11 mouse cellular contexts compared by ENCODE assay signal in the genomic region with DNA sequence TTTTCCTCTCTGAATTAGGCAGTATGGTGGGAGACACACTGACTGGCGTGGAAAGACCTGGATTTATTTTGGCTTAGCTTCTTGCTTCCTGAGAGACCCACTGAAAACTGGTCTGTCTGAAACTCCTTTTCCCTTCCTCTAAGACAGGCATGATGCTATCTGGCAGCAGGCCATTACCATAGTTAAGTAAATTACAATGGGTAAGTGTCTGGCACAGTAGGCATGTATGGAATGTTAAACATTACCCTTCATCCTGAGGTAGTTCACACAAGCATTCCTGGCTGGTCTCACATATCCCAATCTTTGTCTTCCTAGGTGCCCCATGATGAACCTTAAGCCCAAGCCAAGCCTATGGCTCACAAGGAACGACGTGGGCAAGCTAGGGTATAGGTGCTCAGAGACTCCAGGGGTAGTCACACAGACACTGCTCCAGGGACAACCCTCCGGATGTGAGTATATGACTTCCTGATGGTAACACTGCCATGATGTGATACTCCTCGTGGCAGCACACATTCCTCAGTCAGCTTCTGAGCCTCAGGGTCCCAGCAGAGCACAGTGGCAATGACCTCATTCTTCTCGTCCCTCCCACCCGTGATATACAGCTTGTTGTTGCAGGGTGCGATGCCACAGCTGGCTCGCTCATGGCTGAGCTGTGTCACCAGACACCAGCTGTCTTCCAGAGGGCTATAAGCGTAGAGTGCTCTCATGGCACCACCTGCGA. TPM values are rescaled to one million over a fixed set of nuclear protein-coding genes. Genes with fewer than 3 reads are reported as not detected.
A peak's percentile ranks its signal among the peaks of the same experiment; 100 is the strongest.
DNase-seq lines count a peak whose midpoint lies in the region; ATAC-seq lines count a peak whose summit lies in the region.
"Had no signal": no experiment of that assay in that cellular context is flagged by ENCODE, and none has a peak within 500 bp of the region (broad histone marks: within the 10 kb centered on the region; RNA-seq: fewer than 3 reads in every experiment).

No protein-coding gene starts in this region.

- no peak overlapping the region for H3K4me3 ChIP-seq in kidney, embryonic 15.5 days (replicated peaks)
- H3K4me3 ChIP-seq in embryonic facial prominence, embryonic 14.5 days (ENCODE audit: low read depth, low read length): no peak overlapping the region

- ATAC-seq in kidney, embryonic 15.5 days (replicated peaks; ENCODE audit: low FRiP score): peak; percentile 81
- ATAC-seq in embryonic facial prominence, embryonic 14.5 days (ENCODE audit: low read depth): peak; percentile 92

- WGBS in kidney, embryonic 15.5 days: 41% methylated on average over 11 of the region's 11 CpGs
- WGBS in embryonic facial prominence, embryonic 14.5 days: 65% methylated on average over 11 of the region's 11 CpGs

- H3K27me3 ChIP-seq in kidney, embryonic 15.5 days: no peaks in the 10 kb centered on the region
- H3K27me3 ChIP-seq in embryonic facial prominence, embryonic 14.5 days (replicated peaks; ENCODE audit: control insufficient read depth, insufficient read depth, low read length): no peaks in the 10 kb centered on the region

- no peak overlapping the region for H3K4me2 ChIP-seq in kidney, embryonic 15.5 days
- no peak overlapping the region for H3K4me2 ChIP-seq in embryonic facial prominence, embryonic 14.5 days (ENCODE audit: low read depth, low read length)
- H3K4me2 ChIP-seq: midbrain, embryonic 11.5 days had no signal

- no peak overlapping the region for H3K27ac ChIP-seq in kidney, embryonic 15.5 days
- no peak overlapping the region for H3K27ac ChIP-seq in embryonic facial prominence, embryonic 14.5 days (replicated peaks; ENCODE audit: low read depth, low read length)

- intact Hi-C loops in gastrocnemius, postnatal 14 days (cut with DNase I; ENCODE audit: low total_unique reads): no loop called here

- H3K4me1 ChIP-seq in kidney, embryonic 15.5 days: peaks cover 5% of the 10 kb centered on the region; the same call in 1 of the 2 replicates
- no peaks in the 10 kb centered on the region for H3K4me1 ChIP-seq in embryonic facial prominence, embryonic 14.5 days (ENCODE audit: control insufficient read depth, insufficient read depth, low read length)

- H3K36me3 ChIP-seq in kidney, embryonic 15.5 days: no peaks in the 10 kb centered on the region
- no peaks in the 10 kb centered on the region for H3K36me3 ChIP-seq in embryonic facial prominence, embryonic 14.5 days (ENCODE audit: control insufficient read depth, insufficient read depth, low read length)

- DNase-seq in gastrocnemius, postnatal 14 days: peak; percentile 10
- no peak for DNase-seq in gastrocnemius, postnatal 25 days
- no peak for DNase-seq in kidney, adult 18-20 months
- peak; percentile 66 for DNase-seq in Muller cell, postnatal 12 days (ENCODE audit: inconsistent ontology term)
- peak; percentile 73 for DNase-seq in embryonic facial prominence, embryonic 14.5 days (ENCODE audit: low spot score)
- no peak for DNase-seq in layer of hippocampus, adult 9-11 months
- no peak for DNase-seq in adrenal gland, postnatal 25 days
- DNase-seq: cerebellum, adult 2 months; thymus, adult 2 months had no signal

- H3K9me3 ChIP-seq in kidney, embryonic 15.5 days (replicated peaks): no peaks in the 10 kb centered on the region
- no peaks in the 10 kb centered on the region for H3K9me3 ChIP-seq in embryonic facial prominence, embryonic 14.5 days (ENCODE audit: control insufficient read depth, low read length)

- no peak overlapping the region for H3K9ac ChIP-seq in kidney, embryonic 15.5 days
- no peak overlapping the region for H3K9ac ChIP-seq in embryonic facial prominence, embryonic 14.5 days (ENCODE audit: low read depth, low read length)

RNA-seq across cellular contexts. Expression of a gene that starts 36.1 kb away (rescaled TPM):
- total RNA-seq in gastrocnemius, postnatal 14 days (2021): 1 to 10 TPM; 1.6 to 2.4 TPM
- total RNA-seq in gastrocnemius, postnatal 25 days (2021): 1 to 10 TPM in 1 of 2 experiments, under 1 TPM in 1; 0.79 to 1.1 TPM
- 15.3 and 17.2 TPM in 2 replicates for polyA plus RNA-seq in kidney, embryonic 15.5 days (2015; fragmentation: Nextera tagmentation; extraction: Ambion mirVana)
- polyA plus RNA-seq in embryonic facial prominence, embryonic 14.5 days (2014; fragmentation: Nextera tagmentation; extraction: Ambion mirVana): 7.4 and 9.3 TPM in 2 replicates
- 4.4 and 5.7 TPM in 2 replicates for total RNA-seq in adrenal gland, postnatal 25 days (2021)

Comparison
In these comparisons a context has a peak if more than half of its experiments do, and no peak if none do; other contexts are left out.
1. DNase-seq: peak in gastrocnemius, postnatal 14 days (single experiment), Muller cell, postnatal 12 days (single experiment) and embryonic facial prominence, embryonic 14.5 days (single experiment); none in gastrocnemius, postnatal 25 days (single experiment), kidney, adult 18-20 months (single experiment), layer of hippocampus, adult 9-11 months (single experiment) and adrenal gland, postnatal 25 days (single experiment).